Mouse (Mus musculus) embryonic facial prominence, embryonic 13.5 days (tissue): ENCODE data around the gene Ybx2. TPM values are rescaled to one million over a fixed set of nuclear protein-coding genes. Genes with fewer than 3 reads are reported as not detected.

Source experiments
- ATAC-seq: fragments of 200-750 bp; cut with Nextera tagmentation; 2 replicates; pipeline ENCODE4 v1.8.0; 2017; ENCODE audit warnings: low read depth; ENCODE audit not compliant: insufficient number of reproducible peaks, insufficient read depth, low FRiP score, low TSS enrichment
- H3K27ac ChIP-seq: fragments of 300-500 bp; sonication (generic); 2 replicates; pipeline ENCODE4 v1.5.1; 2015; ENCODE audit warnings: moderate library complexity, mild to moderate bottlenecking, inconsistent platforms
- H3K27me3 ChIP-seq: fragments of 300-500 bp; sonication (generic); 2 replicates; pipeline ENCODE4 v1.6.1; 2015; ENCODE audit warnings: mild to moderate bottlenecking, inconsistent platforms
- H3K36me3 ChIP-seq: fragments of 300-500 bp; sonication (generic); 2 replicates; pipeline ENCODE4 v1.6.1; 2015; ENCODE audit warnings: mild to moderate bottlenecking, inconsistent platforms
- H3K4me1 ChIP-seq: fragments of 300-500 bp; sonication (generic); 2 replicates; pipeline ENCODE4 v1.6.1; 2015; ENCODE audit warnings: inconsistent platforms
- H3K4me2 ChIP-seq: fragments of 300-500 bp; sonication (generic); 2 replicates; pipeline ENCODE4 v1.6.1; 2015; ENCODE audit warnings: moderate library complexity, mild to moderate bottlenecking, inconsistent platforms
- H3K4me3 ChIP-seq: fragments of 300-500 bp; sonication (generic); 2 replicates; pipeline ENCODE4 v1.5.1; 2015; ENCODE audit warnings: mild to moderate bottlenecking, inconsistent platforms
- H3K9ac ChIP-seq: fragments of 300-500 bp; sonication (generic); 2 replicates; pipeline ENCODE4 v1.6.1; 2015; ENCODE audit warnings: mild to moderate bottlenecking, inconsistent platforms
- H3K9me3 ChIP-seq: fragments of 300-500 bp; sonication (generic); 2 replicates; pipeline ENCODE4 v1.6.1; 2016; ENCODE audit warnings: inconsistent platforms
- WGBS: fragments of 180-500 bp; shearing (Covaris S2); methylation state at CpG from one replicate; pipeline ENCODE4 v1.1.7; 2015; ENCODE audit warnings: mixed read lengths; 5-methylcytosine and 5-hydroxymethylcytosine counted together
- polyA plus RNA-seq: library from polyadenylated mRNA; unstranded; fragments of >200 nt; fragmentation: Nextera tagmentation; extraction: Ambion mirVana; gene quantifications from 2 replicates; pipeline ENCODE4 v1.2.1, GENCODE M21; 2015

Ybx2 gene
- polyA plus RNA-seq, 1 experiment from 2014 or later, result 7.5 TPM

- ATAC-seq, result no peak
- H3K4me3 ChIP-seq, result no peak overlapping the region
- H3K9me3 ChIP-seq, result no peaks in the 10 kb centered on the region
- H3K9ac ChIP-seq, result peak overlapping the region; percentile 40; the same call in 1 of the 2 replicates
- H3K4me2 ChIP-seq, result no peak overlapping the region
- WGBS, result 96% methylated on average over 11 of the region's 11 CpGs
- H3K27ac ChIP-seq, result no peak overlapping the region
- H3K4me1 ChIP-seq, result peaks cover 9% of the 10 kb centered on the region
- H3K27me3 ChIP-seq, result no peaks in the 10 kb centered on the region
- H3K36me3 ChIP-seq, result peaks cover 98% of the 10 kb centered on the region
Measured at GRCm38 (mm10) chr11:69908645-69909044, 27.0 kb upstream of the Ybx2 start.

DNA sequence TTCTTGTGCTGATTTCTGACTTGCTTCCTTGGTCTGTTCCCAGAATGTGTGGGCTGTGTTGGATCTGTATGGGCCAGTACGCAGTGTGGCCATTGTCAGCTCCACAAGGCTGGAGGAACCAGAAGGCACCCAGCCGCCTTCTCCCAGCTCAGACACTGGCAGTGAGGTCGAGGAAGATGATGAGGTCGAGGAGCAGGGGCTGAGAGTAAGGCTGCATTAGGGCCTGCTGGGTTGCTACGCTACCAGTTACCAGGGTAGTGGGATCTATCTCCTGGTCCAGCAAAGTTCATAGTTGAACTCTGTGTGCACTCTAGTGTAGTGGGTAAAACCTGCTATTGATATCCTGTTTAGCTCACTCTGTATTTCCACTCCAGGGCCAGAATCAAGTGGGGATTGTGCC, 26.4 kb upstream of the Ybx2 start:
- Histone ChIP-seq H3K4me3 (no peak overlapping the region), H3K9ac (no peak overlapping the region), H3K36me3 (peaks cover 93% of the 10 kb centered on the region), H3K4me1 (peaks cover 9% of the 10 kb centered on the region), H3K9me3 (no peaks in the 10 kb centered on the region), H3K27me3 (no peaks in the 10 kb centered on the region), H3K27ac (no peak overlapping the region), H3K4me2 (no peak overlapping the region)
- no peak for ATAC-seq
- WGBS, result 87% methylated on average over 5 of the region's 5 CpGs

GRCm38 (mm10) chr11:69910177-69910576, 25.4 kb upstream of the Ybx2 start:
- peaks cover 87% of the 10 kb centered on the region for H3K36me3 ChIP-seq
- H3K27ac ChIP-seq, result no peak overlapping the region
- no peaks in the 10 kb centered on the region for H3K27me3 ChIP-seq
- no peak overlapping the region for H3K4me2 ChIP-seq
- H3K9ac ChIP-seq, result no peak overlapping the region
- 92% methylated on average over 8 of the region's 8 CpGs for WGBS
- H3K9me3 ChIP-seq, result no peaks in the 10 kb centered on the region
- H3K4me1 ChIP-seq, result peaks cover 19% of the 10 kb centered on the region
- ATAC-seq, result no peak
- no peak overlapping the region for H3K4me3 ChIP-seq

GRCm38 (mm10) chr11:69910781-69911560, 24.6 kb upstream of the Ybx2 start:
- Histone ChIP-seq H3K27ac (no peak overlapping the region), H3K36me3 (peaks cover 87% of the 10 kb centered on the region), H3K4me1 (peaks cover 27% of the 10 kb centered on the region), H3K9me3 (no peaks in the 10 kb centered on the region), H3K4me3 (no peak overlapping the region), H3K9ac (no peak overlapping the region), H3K27me3 (no peaks in the 10 kb centered on the region), H3K4me2 (no peak overlapping the region)
- ATAC-seq, result no peak
- WGBS, result 90% methylated on average over 17 of the region's 17 CpGs

GRCm38 (mm10) chr11:69911701-69912100, 23.9 kb upstream of the Ybx2 start:
- Histone ChIP-seq H3K4me3 (no peak overlapping the region), H3K4me2 (no peak overlapping the region), H3K9me3 (no peaks in the 10 kb centered on the region), H3K9ac (no peak overlapping the region), H3K27me3 (no peaks in the 10 kb centered on the region), H3K27ac (no peak overlapping the region), H3K36me3 (peaks cover 87% of the 10 kb centered on the region), H3K4me1 (peaks cover 31% of the 10 kb centered on the region)
- WGBS, result 88% methylated on average over 6 of the region's 6 CpGs
- ATAC-seq, result no peak

DNA sequence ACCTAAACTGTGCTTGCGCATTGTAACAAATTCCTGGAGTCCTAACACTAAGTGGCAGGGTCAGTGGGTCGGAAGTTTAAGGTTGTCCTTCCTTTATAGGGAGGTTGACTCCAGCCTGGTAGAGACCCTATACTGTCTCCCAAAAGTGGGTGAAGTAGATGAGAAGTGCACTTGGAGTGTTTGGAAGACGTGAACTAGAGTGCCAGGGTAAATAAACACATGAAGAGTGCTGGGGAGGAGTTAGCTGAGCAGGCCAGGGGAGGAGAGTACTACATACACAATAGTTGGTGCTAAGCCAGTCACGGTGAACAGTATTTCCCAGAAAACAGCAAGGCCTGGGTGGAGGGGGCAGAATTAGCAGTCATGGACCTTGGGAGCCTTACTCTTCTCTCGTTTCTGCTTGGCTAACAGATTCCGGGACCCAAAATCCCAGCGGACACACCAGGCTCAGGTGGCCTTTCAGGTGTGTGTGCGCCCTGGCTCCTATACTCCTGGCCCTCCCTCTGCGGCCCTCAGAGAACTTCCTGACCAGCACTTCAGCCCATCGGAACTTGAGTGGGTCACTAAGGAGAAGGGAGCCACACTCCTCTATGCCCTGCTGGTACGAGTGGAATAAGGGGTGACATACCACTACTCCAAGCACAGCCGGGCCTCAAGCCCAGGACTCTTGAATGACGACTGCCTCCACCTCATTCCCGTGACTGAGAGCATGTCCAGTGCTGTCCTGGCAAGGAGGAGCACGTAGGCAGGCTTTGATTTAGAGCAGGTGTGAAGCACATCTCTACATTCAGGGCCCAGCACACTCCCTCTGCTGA, 22.7 kb upstream of the Ybx2 start:
- Histone ChIP-seq H3K4me2 (peak overlapping the region; percentile 99), H3K9ac (peak overlapping the region; percentile 91), H3K9me3 (no peaks in the 10 kb centered on the region), H3K27ac (peak overlapping the region; percentile 94; the same call in 1 of the 2 replicates), H3K27me3 (no peaks in the 10 kb centered on the region), H3K4me1 (peaks cover 35% of the 10 kb centered on the region), H3K4me3 (peak overlapping the region; percentile 97), H3K36me3 (peaks cover 87% of the 10 kb centered on the region)
- ATAC-seq, result no peak
- 77% methylated on average over 15 of the region's 15 CpGs for WGBS

- no peaks in the 10 kb centered on the region for H3K27me3 ChIP-seq
- peak; percentile 80 for ATAC-seq
- WGBS, result 1% methylated on average over 61 of the region's 61 CpGs
- peak within 1 kb of the TSS; percentile 94 for H3K27ac ChIP-seq
- peaks cover 37% of the 10 kb centered on the region for H3K4me1 ChIP-seq
- H3K4me3 ChIP-seq, result peak within 1 kb of the TSS; percentile 97
- peak within 1 kb of the TSS; percentile 91 for H3K9ac ChIP-seq
- peaks cover 87% of the 10 kb centered on the region for H3K36me3 ChIP-seq
- H3K4me2 ChIP-seq, result peak within 1 kb of the TSS; percentile 99
- no peaks in the 10 kb centered on the region for H3K9me3 ChIP-seq
Measured at GRCm38 (mm10) chr11:69913554-69914371, 21.8 kb upstream of the Ybx2 start, which contains the start of gene Gps2. Gene Gps2 (plus strand): TSS chr11:69913888.

- Histone ChIP-seq H3K27me3 (no peaks in the 10 kb centered on the region), H3K9ac (peak overlapping the region; percentile 91), H3K36me3 (peaks cover 84% of the 10 kb centered on the region), H3K27ac (peak overlapping the region; percentile 94), H3K4me1 (peaks cover 43% of the 10 kb centered on the region), H3K4me3 (peak overlapping the region; percentile 97), H3K4me2 (peak overlapping the region; percentile 99), H3K9me3 (no peaks in the 10 kb centered on the region)
- ATAC-seq, result 0 out of 2 replicates have a peak, but pooled peaks have one; percentile 4
- 3% methylated on average over 17 of the region's 17 CpGs for WGBS
Measured at GRCm38 (mm10) chr11:69914372-69914764, 21.2 kb upstream of the Ybx2 start.

- Histone ChIP-seq H3K27me3 (no peaks in the 10 kb centered on the region), H3K36me3 (peaks cover 78% of the 10 kb centered on the region), H3K9me3 (no peaks in the 10 kb centered on the region), H3K27ac (no peak overlapping the region), H3K4me3 (peak overlapping the region; percentile 97), H3K4me2 (peak overlapping the region; percentile 99), H3K9ac (peak overlapping the region; percentile 91), H3K4me1 (peaks cover 48% of the 10 kb centered on the region)
- 33% methylated on average over 9 of the region's 9 CpGs for WGBS
- ATAC-seq, result no peak
Measured at GRCm38 (mm10) chr11:69914917-69915430, 20.6 kb upstream of the Ybx2 start.

GRCm38 (mm10) chr11:69915667-69916627, 19.6 kb upstream of the Ybx2 start:
- Histone ChIP-seq H3K27ac (no peak overlapping the region), H3K36me3 (peaks cover 69% of the 10 kb centered on the region), H3K4me1 (peaks cover 48% of the 10 kb centered on the region), H3K27me3 (no peaks in the 10 kb centered on the region), H3K4me3 (peak overlapping the region; percentile 97), H3K9ac (peak overlapping the region; percentile 91; the same call in 1 of the 2 replicates), H3K4me2 (peak overlapping the region; percentile 99), H3K9me3 (no peaks in the 10 kb centered on the region)
- no peak for ATAC-seq
- WGBS, result 58% methylated on average over 5 of the region's 5 CpGs
